Mouse (Mus musculus): ENCODE measurements at regions not wholly inside any gene's neighbourhood (a gene's known extent, or its start where the extent isn't known, plus 50 kb on each side); places are given as distances from the start of the nearest gene placed in this dataset.

DNA sequence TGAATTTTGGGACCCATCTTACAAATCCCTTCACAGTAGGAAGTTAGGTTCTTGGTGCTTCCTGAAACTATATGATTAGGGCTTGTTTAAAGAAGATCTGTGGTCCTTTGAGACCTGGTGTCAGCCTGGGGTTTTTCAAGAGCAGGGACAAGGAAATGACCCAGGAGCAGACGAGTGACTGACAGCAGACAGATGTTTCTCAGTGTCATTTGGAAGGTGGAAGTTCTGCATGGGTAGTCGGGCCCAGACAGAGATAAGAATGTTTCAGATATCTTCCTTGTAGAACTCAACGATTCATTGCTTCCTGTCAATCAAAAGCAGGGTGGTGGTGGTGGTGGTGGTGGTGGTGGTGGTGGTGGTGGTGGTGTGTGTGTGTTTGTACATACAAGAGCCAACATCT, 75.1 kb upstream of the Nrip1 start:
- Histone ChIP-seq H3K27ac (ENCODE audit: low read depth) (no peak overlapping the region), H3K4me2 (no peak overlapping the region), H3K36me3 (ENCODE audit: insufficient read depth) (no peaks in the 10 kb centered on the region), H3K4me1 (ENCODE audit: insufficient read depth) (peaks cover 3% of the 10 kb centered on the region; the same call in 1 of the 2 replicates), H3K9ac (no peak overlapping the region), H3K9me3 (ENCODE audit: low read depth, low read length) (no peaks in the 10 kb centered on the region), H3K27me3 (ENCODE audit: insufficient read depth, low read length) (no peaks in the 10 kb centered on the region), H3K4me3 (ENCODE audit: low read depth, low read length) (no peak overlapping the region)
- 49% methylated on average over 3 of the region's 3 CpGs for WGBS
- DNase-seq (no peak), ATAC-seq (ENCODE audit: insufficient read depth) (no peak)
- TF ChIP-seq CTCF (IDR thresholded peaks at IDR 0.05; ENCODE audit: low read depth): no peak

DNA sequence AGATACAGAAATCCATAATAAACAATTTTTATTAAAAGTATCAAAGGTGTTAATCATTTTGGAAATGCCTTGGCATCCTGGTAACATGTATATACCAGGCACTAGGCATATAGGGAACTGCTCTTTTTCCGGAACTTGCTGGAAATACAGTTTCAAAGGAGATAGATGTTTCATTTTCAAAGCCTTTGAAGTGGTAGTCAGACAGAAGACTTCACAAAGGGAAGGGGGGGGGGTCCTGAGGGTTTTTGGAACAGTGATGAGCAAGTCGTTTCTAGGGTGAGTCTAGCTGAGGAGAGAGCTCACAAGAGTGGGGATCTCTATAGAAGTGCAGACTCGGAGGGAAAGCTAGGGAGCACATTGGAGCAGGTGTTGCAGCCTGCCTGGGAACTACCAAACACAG, 73.4 kb upstream of the Nrip1 start:
- 71% methylated on average over 3 of the region's 3 CpGs for WGBS
- ATAC-seq (ENCODE audit: insufficient read depth): no peak
- Histone ChIP-seq H3K4me3 (ENCODE audit: low read depth, low read length) (no peak overlapping the region), H3K4me1 (ENCODE audit: insufficient read depth) (no peaks in the 10 kb centered on the region), H3K9ac (no peak overlapping the region), H3K36me3 (ENCODE audit: insufficient read depth) (no peaks in the 10 kb centered on the region), H3K27ac (ENCODE audit: low read depth) (no peak overlapping the region), H3K4me2 (no peak overlapping the region), H3K27me3 (ENCODE audit: insufficient read depth, low read length) (no peaks in the 10 kb centered on the region), H3K9me3 (ENCODE audit: low read depth, low read length) (no peaks in the 10 kb centered on the region)
- no peak for DNase-seq
- TF ChIP-seq CTCF (IDR thresholded peaks at IDR 0.05; ENCODE audit: low read depth): no peak

DNA sequence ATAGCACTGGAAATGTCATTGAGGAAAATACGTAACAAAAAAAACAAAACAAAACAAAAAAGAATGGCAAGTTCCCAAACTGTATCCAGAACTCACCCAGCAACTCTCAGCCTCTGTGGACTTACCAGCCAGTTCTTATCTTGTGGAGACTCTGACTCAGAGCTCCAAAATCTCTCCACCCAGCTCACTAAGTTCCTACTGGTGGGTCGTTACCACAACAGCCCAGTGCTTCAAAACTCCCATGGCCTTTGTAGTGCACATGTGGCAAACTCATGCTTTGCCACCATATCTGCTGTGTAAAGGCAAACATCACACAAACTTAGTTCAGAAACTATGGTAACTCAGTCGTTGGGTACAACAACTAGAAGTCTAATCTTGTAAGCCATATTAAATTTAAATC, 71.0 kb upstream of the Nrip1 start:
- no peak for TF ChIP-seq CTCF (IDR thresholded peaks at IDR 0.05; ENCODE audit: low read depth)
- 75% methylated on average over 3 of the region's 3 CpGs for WGBS
- no peak overlapping the region for H3K4me2 ChIP-seq

DNA sequence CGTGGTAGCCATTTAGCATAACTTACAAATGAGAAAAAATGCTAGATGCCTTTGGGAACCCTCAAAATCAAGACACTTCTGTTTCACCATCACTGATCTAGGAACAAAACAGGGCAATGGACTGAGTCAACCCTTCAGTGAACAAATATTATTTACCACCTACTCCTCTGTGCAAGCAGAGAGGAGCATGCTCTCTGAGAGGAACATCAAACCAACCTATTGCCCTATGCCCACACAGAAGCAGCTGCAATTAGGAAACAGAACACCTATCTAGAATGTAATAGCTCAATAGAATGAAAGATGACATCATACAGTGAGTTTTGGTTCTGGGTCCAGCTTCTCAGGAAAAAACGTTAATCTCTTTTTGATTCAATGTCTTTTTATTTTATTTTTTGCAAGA, 69.0 kb upstream of the Nrip1 start:
- TF ChIP-seq CTCF (IDR thresholded peaks at IDR 0.05; ENCODE audit: low read depth): no peak
- ATAC-seq (ENCODE audit: insufficient read depth): no peak
- Histone ChIP-seq H3K27me3 (ENCODE audit: insufficient read depth, low read length) (no peaks in the 10 kb centered on the region), H3K9me3 (ENCODE audit: low read depth, low read length) (no peaks in the 10 kb centered on the region), H3K36me3 (ENCODE audit: insufficient read depth) (no peaks in the 10 kb centered on the region), H3K27ac (ENCODE audit: low read depth) (no peak overlapping the region), H3K4me3 (ENCODE audit: low read depth, low read length) (no peak overlapping the region), H3K4me2 (no peak overlapping the region), H3K4me1 (ENCODE audit: insufficient read depth) (no peaks in the 10 kb centered on the region), H3K9ac (no peak overlapping the region)
- 87% methylated on average over 2 of the region's 2 CpGs for WGBS
- no peak for DNase-seq

More for the DNA sequence above, 71.0 kb upstream of the Nrip1 start:
- no peaks in the 10 kb centered on the region for H3K36me3 ChIP-seq (ENCODE audit: insufficient read depth)
- H3K9ac ChIP-seq: no peak overlapping the region
- H3K9me3 ChIP-seq (ENCODE audit: low read depth, low read length): no peaks in the 10 kb centered on the region
- no peak for ATAC-seq (ENCODE audit: insufficient read depth)
- no peak overlapping the region for H3K4me3 ChIP-seq (ENCODE audit: low read depth, low read length)
- DNase-seq: no peak
- no peaks in the 10 kb centered on the region for H3K27me3 ChIP-seq (ENCODE audit: insufficient read depth, low read length)
- H3K4me1 ChIP-seq (ENCODE audit: insufficient read depth): no peaks in the 10 kb centered on the region
- no peak overlapping the region for H3K27ac ChIP-seq (ENCODE audit: low read depth)

DNA sequence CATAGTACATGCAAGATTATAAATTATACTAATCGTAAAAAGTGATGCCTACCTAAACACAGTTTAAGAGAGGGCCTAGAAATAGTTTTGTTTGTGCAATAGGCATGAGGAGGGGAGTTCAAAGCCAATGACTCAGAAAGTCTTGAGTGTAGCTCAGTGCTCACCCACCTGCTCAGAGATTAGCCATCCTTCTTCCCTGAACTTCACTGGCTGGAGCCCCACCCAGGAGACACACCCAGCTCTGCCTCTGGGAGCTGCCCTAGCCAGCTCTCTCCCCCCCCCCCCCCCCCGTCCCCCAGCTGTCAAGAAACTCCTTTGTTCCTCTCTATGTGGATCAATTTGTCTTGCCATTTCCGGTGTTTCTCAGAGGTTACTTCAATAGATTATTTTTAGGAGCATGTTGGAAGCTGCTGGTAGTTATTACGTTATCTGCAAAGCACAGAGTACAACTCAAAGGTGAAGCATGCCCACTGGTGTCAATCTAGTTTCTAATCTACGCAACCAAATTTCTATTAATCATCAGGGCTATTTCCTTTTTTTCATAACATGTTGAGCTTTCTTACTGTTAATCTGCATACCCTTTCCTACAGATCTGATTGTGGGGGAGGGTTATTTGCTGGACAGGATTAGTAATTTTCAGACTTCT, 68.3 kb upstream of the Nrip1 start:
- Histone ChIP-seq H3K4me3 (ENCODE audit: low read depth, low read length) (no peak overlapping the region), H3K36me3 (ENCODE audit: insufficient read depth) (no peaks in the 10 kb centered on the region), H3K4me1 (ENCODE audit: insufficient read depth) (no peaks in the 10 kb centered on the region), H3K9ac (no peak overlapping the region), H3K27me3 (ENCODE audit: insufficient read depth, low read length) (no peaks in the 10 kb centered on the region), H3K27ac (ENCODE audit: low read depth) (no peak overlapping the region), H3K4me2 (no peak overlapping the region), H3K9me3 (ENCODE audit: low read depth, low read length) (no peaks in the 10 kb centered on the region)
- WGBS: 43% methylated on average over 5 of the region's 5 CpGs
- ATAC-seq (ENCODE audit: insufficient read depth) (peak; percentile 60; the same call in 1 of the 2 replicates), DNase-seq (peak; percentile 16)
- TF ChIP-seq CTCF (IDR thresholded peaks at IDR 0.05; ENCODE audit: low read depth): no peak

DNA sequence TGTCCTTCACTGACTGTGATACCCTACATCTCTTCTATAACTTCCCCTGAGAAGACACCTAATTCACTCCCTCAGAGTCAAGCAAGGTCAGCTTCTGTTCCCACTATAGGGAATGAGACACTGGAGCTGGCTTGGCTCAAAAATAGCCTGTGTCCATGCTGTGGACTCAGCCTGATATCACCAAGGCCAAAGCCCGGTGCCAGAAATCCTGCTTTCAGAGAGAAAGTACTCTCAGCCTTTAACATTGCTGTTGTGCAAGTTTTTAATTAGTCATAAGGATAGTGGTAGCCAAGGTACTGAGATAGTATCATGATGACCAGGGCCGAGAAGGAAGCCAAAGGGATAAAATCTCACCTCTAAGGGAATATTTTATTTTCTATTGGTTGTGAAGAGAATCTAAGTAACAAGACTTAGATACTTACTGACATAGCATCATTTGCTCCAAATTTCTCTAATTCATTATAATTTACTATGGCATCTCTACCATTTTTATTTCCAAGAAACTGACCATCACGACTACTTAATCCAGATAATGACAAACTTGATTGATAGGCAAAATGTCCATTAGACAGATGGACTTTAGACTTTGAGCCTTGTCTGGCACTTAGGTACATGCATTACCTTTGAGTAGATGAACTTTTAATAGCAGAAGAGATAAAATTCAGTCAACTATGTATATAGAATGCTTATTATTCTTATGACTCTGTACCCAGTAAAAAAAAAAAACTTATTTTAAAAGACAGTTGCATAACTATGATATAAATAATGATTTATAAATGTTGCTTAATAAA, 64.7 kb upstream of the Nrip1 start:
- Histone ChIP-seq H3K9ac (no peak overlapping the region), H3K27ac (ENCODE audit: low read depth) (no peak overlapping the region), H3K4me3 (ENCODE audit: low read depth, low read length) (no peak overlapping the region), H3K4me2 (no peak overlapping the region), H3K27me3 (ENCODE audit: insufficient read depth, low read length) (no peaks in the 10 kb centered on the region), H3K9me3 (ENCODE audit: low read depth, low read length) (no peaks in the 10 kb centered on the region), H3K36me3 (ENCODE audit: insufficient read depth) (no peaks in the 10 kb centered on the region), H3K4me1 (ENCODE audit: insufficient read depth) (no peaks in the 10 kb centered on the region)
- no peak for DNase-seq
- no peak for TF ChIP-seq CTCF (IDR thresholded peaks at IDR 0.05; ENCODE audit: low read depth)
- 71% methylated on average over 3 of the region's 3 CpGs for WGBS
- no peak for ATAC-seq (ENCODE audit: insufficient read depth)

- no peak overlapping the region for H3K4me3 ChIP-seq (ENCODE audit: low read depth, low read length)
- no peaks in the 10 kb centered on the region for H3K9me3 ChIP-seq (ENCODE audit: low read depth, low read length)
- no peak overlapping the region for H3K9ac ChIP-seq
- no peak overlapping the region for H3K4me2 ChIP-seq
- H3K36me3 ChIP-seq (ENCODE audit: insufficient read depth): no peaks in the 10 kb centered on the region
- H3K4me1 ChIP-seq (ENCODE audit: insufficient read depth): no peaks in the 10 kb centered on the region
- DNase-seq (no peak), ATAC-seq (ENCODE audit: insufficient read depth) (no peak)
- no peaks in the 10 kb centered on the region for H3K27me3 ChIP-seq (ENCODE audit: insufficient read depth, low read length)
- TF ChIP-seq CTCF (IDR thresholded peaks at IDR 0.05; ENCODE audit: low read depth): no peak
- WGBS: 78% methylated on average over 6 of the region's 6 CpGs
- no peak overlapping the region for H3K27ac ChIP-seq (ENCODE audit: low read depth)
Observed at GRCm38 (mm10) chr16:76436290-76436689, 62.7 kb upstream of the Nrip1 start.

Measured in lung, embryonic 14.5 days (tissue).